Mouse (Mus musculus): Measurements from ENCODE around the gene Cnot6l.

GRCm38 (mm10) chr5:96160467-96161262 is 3.3 kb downstream of the Cnot6l start:
- no peak for TF ChIP-seq HCFC1 (IDR thresholded peaks at IDR 0.05; ENCODE audit: borderline replicate concordance, insufficient read depth, low read length)
- no peak for TF ChIP-seq MAFK (IDR thresholded peaks at IDR 0.05; ENCODE audit: insufficient read depth, low read depth, low read length)

All from ES-E14 (cell line).